Mouse (Mus musculus) megakaryocyte, embryonic 14.5 days (primary cell): Measurements from ENCODE around the gene Sgca. TPM values are rescaled to one million over a fixed set of nuclear protein-coding genes. Genes with fewer than 3 reads are reported as not detected.

Experiments used
- H3K27me3 ChIP-seq: replicated peaks from 2 replicates; pipeline ENCODE3; 2012; ENCODE audit warnings: inconsistent platforms
- H3K36me3 ChIP-seq: replicated peaks from 2 replicates; pipeline ENCODE3; 2012; ENCODE audit warnings: low read length, inconsistent platforms, mixed read lengths
- H3K4me1 ChIP-seq: 2 replicates; pipeline ENCODE4 v1.6.1; 2012; ENCODE audit warnings: inconsistent platforms
- H3K4me3 ChIP-seq: replicated peaks from 2 replicates; pipeline ENCODE3; 2012; ENCODE audit warnings: moderate library complexity, mild to moderate bottlenecking, inconsistent platforms
- H3K9me3 ChIP-seq: 2 replicates; pipeline ENCODE4 v1.6.1; 2012; ENCODE audit warnings: inconsistent platforms
- FLI1 ChIP-seq: IDR thresholded peaks from 2 replicates; pipeline ENCODE4 v1.6.1; 2012; ENCODE audit warnings: low read length, inconsistent platforms, mixed read lengths
- GATA1 ChIP-seq: IDR thresholded peaks from 3 replicates; pipeline ENCODE4 v1.6.1; 2012; ENCODE audit warnings: mixed read lengths, low read length, inconsistent platforms, borderline replicate concordance
- polyA plus RNA-seq: library from polyadenylated mRNA; stranded (reverse); fragments of >175 nt; gene quantifications from 2 replicates; pipeline ENCODE4 v1.2.3, GENCODE M21; 2012; ENCODE audit warnings: low replicate concordance; ENCODE audit not compliant: insufficient read depth

Gene Sgca
- polyA plus RNA-seq, 1 experiment, result 0.51 TPM

DNA sequence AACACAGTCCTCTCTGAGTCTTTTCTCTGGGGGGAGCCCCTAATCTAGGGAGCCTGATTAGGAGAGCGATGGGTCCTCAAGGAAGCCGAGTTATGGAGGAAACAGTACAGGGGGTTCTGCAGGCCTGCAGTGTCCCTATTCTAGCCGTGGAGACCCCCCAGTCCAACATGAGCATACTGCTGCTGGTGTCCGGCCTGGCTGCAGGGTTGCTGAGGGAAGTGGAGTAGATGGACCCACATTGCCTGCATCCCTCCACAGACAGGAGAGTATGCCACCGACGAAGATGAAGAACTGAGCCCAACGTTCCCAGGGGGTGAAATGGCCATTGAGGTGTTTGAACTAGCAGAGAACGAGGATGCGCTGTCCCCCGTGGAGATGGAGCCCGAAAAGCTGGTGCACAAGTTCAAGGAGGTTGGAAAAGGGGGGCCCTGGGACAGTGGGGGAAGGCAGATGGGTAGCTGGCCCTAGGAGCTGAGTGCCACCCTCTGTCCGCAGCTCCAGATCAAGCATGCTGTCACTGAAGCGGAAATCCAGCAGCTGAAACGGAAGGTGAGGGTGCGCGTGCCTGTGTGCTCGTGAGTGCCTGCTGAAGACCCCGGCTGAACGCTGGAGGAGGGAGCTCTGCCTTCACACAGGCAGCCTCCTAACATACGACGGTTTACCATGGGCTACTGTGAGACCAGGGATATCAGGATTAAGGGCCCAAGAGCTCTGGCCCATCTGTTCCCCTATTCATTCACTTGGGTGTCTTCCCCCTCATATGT, 25.6 kb upstream of the Sgca start:
- Histone ChIP-seq H3K36me3 (peaks cover 96% of the 10 kb centered on the region), H3K27me3 (no peaks in the 10 kb centered on the region), H3K4me3 (peak overlapping the region; percentile 47), H3K9me3 (no peaks in the 10 kb centered on the region), H3K4me1 (peaks cover 100% of the 10 kb centered on the region)
- TF ChIP-seq FLI1 (no peak), GATA1 (no peak)

DNA sequence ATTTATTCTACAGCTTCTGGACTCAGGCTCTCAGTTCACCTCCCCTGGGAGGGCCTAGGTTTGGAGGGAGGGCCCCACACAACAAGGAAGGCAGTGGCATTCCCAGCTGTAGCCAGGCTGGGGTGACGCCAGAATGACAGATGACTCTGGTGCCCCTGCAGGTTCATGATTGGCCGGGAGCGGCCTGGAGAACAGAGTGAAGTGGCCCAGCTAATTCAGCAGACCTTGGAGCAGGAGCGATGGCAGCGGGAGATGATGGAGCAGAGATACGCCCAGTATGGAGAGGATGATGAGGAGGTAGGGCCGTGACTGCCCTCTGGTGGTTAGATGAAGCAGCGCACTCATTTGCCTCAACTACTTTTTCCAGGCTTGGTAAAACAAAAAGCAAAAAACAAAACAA, 24.9 kb upstream of the Sgca start:
- TF ChIP-seq FLI1, result no peak
- 0 out of 3 replicates have a peak, but pooled peaks have one; percentile 50 for TF ChIP-seq GATA1
- no peaks in the 10 kb centered on the region for H3K27me3 ChIP-seq
- H3K36me3 ChIP-seq, result peaks cover 100% of the 10 kb centered on the region
- peaks cover 100% of the 10 kb centered on the region for H3K4me1 ChIP-seq
- no peaks in the 10 kb centered on the region for H3K9me3 ChIP-seq
- H3K4me3 ChIP-seq, result peak overlapping the region; percentile 85

DNA sequence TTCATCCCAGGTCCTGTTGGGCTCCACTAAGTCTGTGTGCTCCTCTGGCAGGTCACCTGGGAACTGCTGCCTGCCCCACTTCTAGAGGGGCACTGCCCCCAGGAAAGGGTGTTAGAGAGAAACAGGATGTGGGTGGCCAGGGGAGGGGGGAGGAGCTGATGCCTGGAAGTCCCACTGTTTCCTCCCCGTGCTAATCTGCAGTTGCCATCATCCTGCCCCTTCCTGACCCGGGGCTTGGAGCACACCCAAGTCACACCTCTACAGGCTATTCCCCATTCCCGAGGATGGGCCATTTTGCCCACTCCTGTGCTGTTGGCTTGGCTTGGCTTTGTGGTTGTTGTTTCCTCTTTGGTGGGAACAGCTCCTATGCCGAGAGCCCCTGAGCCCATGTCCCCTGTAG, 24.4 kb upstream of the Sgca start:
- peak overlapping the region; percentile 85 for H3K4me3 ChIP-seq
- H3K4me1 ChIP-seq, result peaks cover 100% of the 10 kb centered on the region
- H3K9me3 ChIP-seq, result no peaks in the 10 kb centered on the region
- H3K27me3 ChIP-seq, result no peaks in the 10 kb centered on the region
- TF ChIP-seq FLI1, result no peak
- no peak for TF ChIP-seq GATA1
- peaks cover 100% of the 10 kb centered on the region for H3K36me3 ChIP-seq

DNA sequence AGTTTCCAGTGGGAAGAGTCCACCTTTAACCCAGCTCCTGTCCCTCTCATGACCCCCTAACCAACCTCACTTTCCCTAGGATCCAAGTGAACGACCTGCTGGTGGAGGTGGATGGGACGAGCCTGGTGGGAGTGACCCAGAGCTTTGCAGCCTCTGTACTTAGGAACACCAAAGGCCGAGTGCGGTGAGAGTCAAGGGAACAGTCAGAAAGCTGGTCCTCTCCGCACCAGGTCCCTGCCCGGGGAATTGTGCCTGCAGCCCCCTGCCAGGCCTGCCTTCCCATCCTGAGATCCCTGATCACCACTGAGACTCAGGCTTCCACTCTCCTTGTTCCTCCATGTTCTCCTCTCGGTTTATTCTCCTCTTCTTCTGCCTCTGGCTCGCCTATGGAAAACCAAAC, 24.0 kb upstream of the Sgca start:
- Histone ChIP-seq H3K27me3 (no peaks in the 10 kb centered on the region), H3K4me3 (peak overlapping the region; percentile 85), H3K36me3 (peaks cover 100% of the 10 kb centered on the region), H3K9me3 (no peaks in the 10 kb centered on the region), H3K4me1 (peaks cover 100% of the 10 kb centered on the region)
- TF ChIP-seq FLI1 (no peak), GATA1 (no peak)

DNA sequence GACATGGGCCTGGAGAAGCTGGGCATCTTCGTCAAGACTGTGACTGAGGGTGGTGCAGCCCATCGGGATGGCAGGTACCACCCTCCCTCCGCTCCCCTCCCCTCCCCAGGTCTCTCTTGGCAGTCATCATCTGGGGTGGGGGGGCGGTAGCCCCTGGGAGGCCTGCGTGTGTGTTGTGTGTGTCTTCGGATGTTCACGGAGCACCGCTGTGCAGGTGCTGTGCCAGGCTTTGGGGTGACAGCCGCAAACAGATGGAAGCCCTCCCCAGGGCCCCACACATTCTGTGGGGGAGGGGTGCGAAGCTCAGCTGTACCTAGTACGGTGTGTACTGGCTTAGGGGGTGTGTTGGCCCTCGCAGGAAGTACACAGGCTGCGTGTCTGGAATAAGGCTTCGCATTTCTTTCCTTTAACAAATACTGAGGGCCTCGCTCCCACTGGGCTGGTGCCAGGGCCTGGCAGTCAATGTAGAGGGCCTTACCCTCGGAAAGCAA, 22.0 kb upstream of the Sgca start:
- Histone ChIP-seq H3K27me3 (no peaks in the 10 kb centered on the region), H3K4me3 (peak overlapping the region; percentile 60), H3K9me3 (no peaks in the 10 kb centered on the region), H3K4me1 (peaks cover 100% of the 10 kb centered on the region), H3K36me3 (peaks cover 100% of the 10 kb centered on the region)
- no peak for TF ChIP-seq GATA1
- no peak for TF ChIP-seq FLI1

DNA sequence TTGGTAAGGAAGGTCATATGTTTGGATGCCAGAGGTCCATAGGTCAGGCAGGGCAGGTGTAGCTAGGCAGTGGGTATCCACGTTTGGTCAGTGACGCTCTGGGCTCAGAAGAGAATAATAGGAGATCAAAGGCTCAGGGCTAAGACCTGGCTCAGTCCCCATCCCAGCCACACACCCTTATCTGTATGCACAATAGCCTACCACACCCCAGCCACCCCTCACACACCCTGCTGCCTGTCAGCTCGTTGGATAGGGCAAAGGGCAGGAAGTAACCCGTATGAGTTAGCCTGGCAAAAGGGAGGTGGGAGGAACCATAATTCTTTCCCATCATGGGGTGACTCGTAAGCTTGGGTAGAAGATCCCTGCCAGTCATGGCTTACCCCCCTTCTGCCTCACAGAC, 21.5 kb upstream of the Sgca start:
- peaks cover 97% of the 10 kb centered on the region for H3K4me1 ChIP-seq
- H3K27me3 ChIP-seq, result no peaks in the 10 kb centered on the region
- peaks cover 99% of the 10 kb centered on the region for H3K36me3 ChIP-seq
- no peaks in the 10 kb centered on the region for H3K9me3 ChIP-seq
- 0 out of 3 replicates have a peak, but pooled peaks have one; percentile 14 for TF ChIP-seq GATA1
- no peak for TF ChIP-seq FLI1
- H3K4me3 ChIP-seq, result peak overlapping the region; percentile 60

DNA sequence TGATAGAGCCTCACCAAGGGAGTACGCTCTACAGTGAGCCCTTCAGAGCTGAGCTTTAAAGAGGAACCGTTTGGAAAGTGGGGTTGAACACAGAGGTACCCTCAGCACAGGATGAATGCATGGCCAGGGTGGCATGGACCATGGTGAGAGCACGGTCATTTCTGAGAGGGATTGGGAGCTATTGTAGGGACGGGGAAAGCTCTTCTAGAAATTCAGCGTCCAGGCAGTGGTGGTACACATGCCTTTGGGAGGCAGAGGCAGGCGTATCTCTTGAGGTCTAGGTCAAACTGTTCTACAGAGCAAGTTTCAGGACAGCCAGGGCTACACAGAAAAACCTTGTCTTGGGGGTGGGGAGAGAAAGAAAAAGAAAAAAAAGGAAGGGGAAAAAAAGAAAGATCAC, 20.9 kb upstream of the Sgca start:
- Histone ChIP-seq H3K27me3 (no peaks in the 10 kb centered on the region), H3K4me3 (peak overlapping the region; percentile 99), H3K9me3 (no peaks in the 10 kb centered on the region), H3K36me3 (peaks cover 98% of the 10 kb centered on the region), H3K4me1 (peaks cover 91% of the 10 kb centered on the region)
- TF ChIP-seq GATA1 (no peak), FLI1 (no peak)

DNA sequence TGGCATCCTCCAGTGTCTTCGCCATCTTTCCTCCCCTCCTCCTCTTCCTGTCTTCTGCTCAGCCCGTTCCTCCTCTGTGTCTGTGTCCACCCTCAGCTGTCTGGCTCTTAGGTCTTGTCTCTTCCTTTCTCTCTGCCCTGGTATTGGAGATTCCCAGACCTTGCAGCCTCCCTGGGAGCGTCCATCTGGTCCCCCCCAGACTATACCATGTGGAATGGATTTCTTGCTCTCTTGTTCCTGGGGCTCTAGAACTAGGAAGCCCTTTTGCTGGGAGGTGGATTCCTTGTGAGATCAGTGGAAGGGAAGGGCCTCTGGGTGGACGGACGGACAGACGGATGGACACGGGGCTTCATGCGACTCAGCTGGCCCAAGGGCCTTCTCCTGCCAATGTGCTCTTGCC, 20.0 kb upstream of the Sgca start:
- Histone ChIP-seq H3K27me3 (no peaks in the 10 kb centered on the region), H3K9me3 (no peaks in the 10 kb centered on the region), H3K36me3 (peaks cover 89% of the 10 kb centered on the region), H3K4me1 (peaks cover 82% of the 10 kb centered on the region), H3K4me3 (peak overlapping the region; percentile 99)
- TF ChIP-seq GATA1 (no peak), FLI1 (no peak)

DNA sequence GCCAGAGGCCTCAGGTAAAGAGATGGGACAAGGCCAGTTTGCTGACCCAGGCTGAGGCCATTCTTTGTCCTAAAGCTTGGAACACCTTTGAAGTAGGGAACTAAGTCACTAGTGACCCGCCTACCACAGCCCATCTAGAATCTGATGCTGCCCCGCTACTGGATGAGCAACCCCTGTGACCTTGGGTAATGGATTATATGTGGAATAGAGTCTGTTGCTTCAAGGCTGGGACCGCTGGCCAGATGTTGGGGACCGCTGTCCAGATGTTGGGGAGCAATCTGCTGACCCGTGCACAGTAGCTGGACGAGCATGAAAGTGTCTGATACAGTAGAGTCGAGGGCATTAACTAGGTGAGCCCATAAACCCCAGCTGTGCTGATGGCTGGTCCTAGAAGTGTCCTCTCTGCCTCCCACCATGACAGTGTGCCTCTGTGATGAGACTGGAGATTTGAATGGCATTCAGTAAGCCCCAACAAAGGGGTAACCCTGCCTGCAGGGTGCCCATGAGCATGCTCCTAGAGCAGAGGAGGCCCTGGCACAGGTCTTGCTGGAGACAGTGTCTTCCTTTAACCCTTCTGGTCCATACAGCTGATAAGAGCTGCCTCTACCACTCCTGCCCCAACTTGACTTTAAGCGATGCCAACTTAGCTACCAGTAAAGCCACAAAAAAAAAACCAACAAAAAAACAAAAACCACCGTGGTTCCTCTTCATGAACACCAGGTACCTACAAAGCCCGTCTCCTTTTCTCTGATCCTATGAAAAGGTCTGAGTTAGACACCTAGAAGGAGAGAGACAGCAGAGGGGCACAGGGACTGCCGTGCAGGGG, 19.0 kb upstream of the Sgca start:
- H3K9me3 ChIP-seq, result no peaks in the 10 kb centered on the region
- no peak for TF ChIP-seq FLI1
- no peak for TF ChIP-seq GATA1
- peak overlapping the region; percentile 99 for H3K4me3 ChIP-seq
- peaks cover 80% of the 10 kb centered on the region for H3K36me3 ChIP-seq
- H3K4me1 ChIP-seq, result peaks cover 73% of the 10 kb centered on the region
- H3K27me3 ChIP-seq, result no peaks in the 10 kb centered on the region

DNA sequence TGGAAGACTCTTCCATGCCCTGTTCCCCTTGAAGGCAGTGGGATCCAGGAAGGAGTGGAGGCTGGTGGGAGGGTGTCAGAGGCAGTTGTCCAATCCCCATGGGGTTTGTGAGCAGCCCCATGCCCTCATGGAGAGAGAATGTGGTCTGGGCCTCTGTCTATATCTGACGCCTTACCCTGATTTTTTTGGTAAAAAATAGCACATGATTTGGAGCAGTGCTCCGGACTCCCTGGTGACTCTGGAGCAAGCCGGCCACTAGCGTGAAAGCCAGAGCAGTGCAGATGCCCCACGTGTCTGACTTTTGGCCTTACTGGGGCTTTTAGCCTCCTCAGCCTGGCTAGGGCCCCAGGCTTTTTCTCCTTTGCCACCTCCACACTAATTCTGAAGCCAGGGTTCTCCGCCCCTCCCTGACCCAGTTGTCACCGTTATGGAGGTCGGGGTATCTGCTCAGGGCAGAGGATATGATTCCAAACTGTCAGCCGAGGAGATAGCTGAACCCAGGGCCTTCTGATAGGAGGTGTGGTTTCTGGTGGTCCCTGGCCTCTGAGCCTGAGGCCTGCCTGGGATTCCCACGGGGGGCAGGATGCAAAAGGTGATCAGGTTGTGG, 18.2 kb upstream of the Sgca start:
- Histone ChIP-seq H3K36me3 (peaks cover 71% of the 10 kb centered on the region), H3K27me3 (no peaks in the 10 kb centered on the region), H3K4me3 (peak overlapping the region; percentile 99), H3K4me1 (peaks cover 68% of the 10 kb centered on the region), H3K9me3 (no peaks in the 10 kb centered on the region)
- no peak for TF ChIP-seq GATA1
- no peak for TF ChIP-seq FLI1
